Mouse (Mus musculus): ENCODE results near the gene Crhr1. TPM values are rescaled to one million over a fixed set of nuclear protein-coding genes. Genes with fewer than 3 reads are reported as not detected.

Gene Crhr1
- polyA plus RNA-seq, 1 experiment from 2014 or later: 7.3 TPM

GRCm38 (mm10) chr11:104223301-104223700, 90.6 kb downstream of the Crhr1 start:
- H3K36me3 ChIP-seq (replicated peaks; ENCODE audit: control insufficient read depth, insufficient read depth): no peaks in the 10 kb centered on the region
- H3K4me3 ChIP-seq (replicated peaks; ENCODE audit: low read length): no peak overlapping the region
- H3K27ac ChIP-seq: no peak overlapping the region
- H3K9me3 ChIP-seq (ENCODE audit: control insufficient read depth, low read length): no peaks in the 10 kb centered on the region
- H3K4me2 ChIP-seq (replicated peaks): no peak overlapping the region
- no peaks in the 10 kb centered on the region for H3K27me3 ChIP-seq (ENCODE audit: control insufficient read depth, insufficient read depth, low read length)
- DNase-seq (ENCODE audit: low spot score) (no peak), ATAC-seq (ENCODE audit: low FRiP score) (no peak)
- H3K4me1 ChIP-seq (replicated peaks; ENCODE audit: control insufficient read depth, insufficient read depth, low read length): no peaks in the 10 kb centered on the region
- H3K9ac ChIP-seq: no peak overlapping the region
- WGBS: 86% methylated on average over 9 of the region's 9 CpGs

Other genes starting within 250 kb of the Crhr1 start
- 178 and 206 TPM in 2 replicates for gene Nsf, start 178.8 kb upstream of the Crhr1 start, polyA plus RNA-seq (2014; fragmentation: Nextera tagmentation; extraction: Ambion mirVana)
- 196 and 207 TPM in 2 replicates for gene Arf2, start 166.1 kb upstream of the Crhr1 start, polyA plus RNA-seq (2014; fragmentation: Nextera tagmentation; extraction: Ambion mirVana)
- not detected in 2 replicates for gene Sppl2c, start 53.5 kb downstream of the Crhr1 start, polyA plus RNA-seq (2014; fragmentation: Nextera tagmentation; extraction: Ambion mirVana)
- gene Mapt, start 98.5 kb downstream of the Crhr1 start, polyA plus RNA-seq (2014; fragmentation: Nextera tagmentation; extraction: Ambion mirVana): 939 and 1,013 TPM in 2 replicates

Data from hindbrain, embryonic 14.5 days (tissue).